Mouse (Mus musculus) limb, embryonic 13.5 days (tissue): ENCODE data around the gene Nr4a2. TPM values are rescaled to one million over a fixed set of nuclear protein-coding genes. Genes with fewer than 3 reads are reported as not detected.

Experiments used
- ATAC-seq: fragments of 200-750 bp; cut with Nextera tagmentation; 2 replicates; pipeline ENCODE4 v1.8.0; 2017; ENCODE audit warnings: low read depth, moderate number of reproducible peaks, moderate TSS enrichment; ENCODE audit not compliant: low FRiP score
- H3K27ac ChIP-seq: fragments of 300-500 bp; sonication (generic); 2 replicates; pipeline ENCODE4 v1.5.1; 2015; ENCODE audit warnings: inconsistent platforms, mild to moderate bottlenecking, moderate library complexity
- H3K27me3 ChIP-seq: fragments of 300-500 bp; sonication (generic); 2 replicates; pipeline ENCODE4 v1.6.1; 2015; ENCODE audit warnings: mild to moderate bottlenecking, inconsistent platforms
- H3K36me3 ChIP-seq: fragments of 300-500 bp; sonication (generic); 2 replicates; pipeline ENCODE4 v1.6.1; 2015; ENCODE audit warnings: inconsistent platforms, mild to moderate bottlenecking, moderate library complexity
- H3K4me1 ChIP-seq: fragments of 300-500 bp; sonication (generic); 2 replicates; pipeline ENCODE4 v1.6.1; 2015; ENCODE audit warnings: inconsistent platforms
- H3K4me2 ChIP-seq: fragments of 300-500 bp; sonication (generic); replicated peaks from 2 replicates; pipeline ENCODE4 v1.6.1; 2015; ENCODE audit warnings: inconsistent platforms, mild to moderate bottlenecking, moderate library complexity
- H3K4me3 ChIP-seq: fragments of 300-500 bp; sonication (generic); 2 replicates; pipeline ENCODE4 v1.5.1; 2015; ENCODE audit warnings: moderate library complexity, mild to moderate bottlenecking, inconsistent platforms
- H3K9ac ChIP-seq: fragments of 300-500 bp; sonication (generic); 2 replicates; pipeline ENCODE4 v1.6.1; 2015; ENCODE audit warnings: mild to moderate bottlenecking, inconsistent platforms
- H3K9me3 ChIP-seq: fragments of 300-500 bp; sonication (generic); 2 replicates; pipeline ENCODE4 v1.6.1; 2016; ENCODE audit warnings: inconsistent platforms
- WGBS: fragments of 180-500 bp; shearing (Covaris S2); methylation state at CpG from one replicate; pipeline ENCODE4 v1.1.7; 2015; 5-methylcytosine and 5-hydroxymethylcytosine counted together
- polyA plus RNA-seq: library from polyadenylated mRNA; unstranded; fragments of >200 nt; fragmentation: Nextera tagmentation; extraction: Ambion mirVana; gene quantifications from 2 replicates; pipeline ENCODE4 v1.2.1, GENCODE M21; 2015

The Nr4a2 gene
- polyA plus RNA-seq, 1 experiment from 2014 or later = 8.7 TPM

DNA sequence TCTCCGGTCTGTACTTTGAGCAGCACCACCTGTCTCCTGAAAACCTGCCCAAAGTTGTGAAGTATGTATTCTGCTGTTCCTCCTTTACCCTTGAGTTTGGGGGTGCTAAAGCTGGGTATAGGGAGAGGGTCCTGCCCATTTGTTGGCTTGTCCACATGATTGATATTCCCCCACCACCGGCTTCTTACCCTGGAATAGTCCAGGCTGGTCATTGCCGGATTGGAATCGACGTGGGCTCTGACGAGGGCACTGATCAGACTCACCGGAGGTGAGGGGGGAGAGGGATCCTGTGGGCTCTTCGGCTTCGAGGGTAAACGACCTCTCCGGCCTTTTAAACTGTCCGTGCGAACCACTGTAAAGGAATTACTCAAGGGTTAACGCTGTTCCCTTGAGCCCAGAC, 13.9 kb downstream of the Nr4a2 start:
- H3K36me3 ChIP-seq = no peaks in the 10 kb centered on the region
- no peak overlapping the region for H3K4me3 ChIP-seq
- H3K27ac ChIP-seq = no peak overlapping the region
- H3K9me3 ChIP-seq = no peaks in the 10 kb centered on the region
- no peak overlapping the region for H3K9ac ChIP-seq
- no peak for ATAC-seq
- H3K27me3 ChIP-seq = peaks cover 88% of the 10 kb centered on the region
- peaks cover 22% of the 10 kb centered on the region for H3K4me1 ChIP-seq
- WGBS = 12% methylated on average over 14 of the region's 14 CpGs
- H3K4me2 ChIP-seq = no peak overlapping the region

GRCm38 (mm10) chr2:57109301-57109700, 14.5 kb downstream of the Nr4a2 start:
- peaks cover 22% of the 10 kb centered on the region for H3K4me1 ChIP-seq
- H3K9ac ChIP-seq = no peak overlapping the region
- no peak overlapping the region for H3K4me3 ChIP-seq
- H3K27ac ChIP-seq = no peak overlapping the region
- no peaks in the 10 kb centered on the region for H3K36me3 ChIP-seq
- 11% methylated on average over 11 of the region's 11 CpGs for WGBS
- peaks cover 94% of the 10 kb centered on the region for H3K27me3 ChIP-seq
- no peak for ATAC-seq
- no peak overlapping the region for H3K4me2 ChIP-seq
- H3K9me3 ChIP-seq = no peaks in the 10 kb centered on the region

DNA sequence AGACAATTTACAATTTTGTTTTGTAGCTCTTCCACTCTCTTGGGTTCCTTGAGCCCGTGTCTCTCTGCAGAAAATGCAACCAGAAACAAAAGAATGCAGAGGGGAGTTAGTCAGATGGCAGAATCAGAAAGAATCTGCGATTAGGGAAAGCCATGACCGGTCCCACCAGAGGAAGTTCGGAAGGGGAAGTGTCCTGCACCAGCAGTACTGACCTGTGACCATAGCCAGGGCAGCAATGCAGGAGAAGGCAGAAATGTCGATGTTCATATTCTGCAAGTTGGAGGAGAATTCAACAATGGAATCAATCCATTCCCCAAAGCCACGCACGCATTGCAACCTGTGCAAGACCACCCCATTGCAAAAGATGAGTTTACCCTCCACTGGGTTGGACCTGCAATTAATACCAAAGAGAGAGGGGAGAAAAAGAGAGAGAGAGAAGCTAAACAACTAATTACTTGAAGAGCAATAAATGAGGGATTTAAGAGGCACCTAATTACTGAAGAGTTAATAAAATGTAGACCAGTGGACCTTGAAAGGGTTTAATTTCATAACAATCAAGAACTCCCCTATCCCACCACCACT, 15.4 kb downstream of the Nr4a2 start:
- H3K9ac ChIP-seq = no peak overlapping the region
- no peak for ATAC-seq

GRCm38 (mm10) chr2:57105401-57105800, 18.4 kb downstream of the Nr4a2 start:
- Histone ChIP-seq H3K36me3 (no peaks in the 10 kb centered on the region), H3K9ac (no peak overlapping the region), H3K27ac (no peak overlapping the region), H3K9me3 (no peaks in the 10 kb centered on the region), H3K27me3 (peaks cover 96% of the 10 kb centered on the region), H3K4me3 (no peak overlapping the region), H3K4me2 (no peak overlapping the region), H3K4me1 (peaks cover 24% of the 10 kb centered on the region)
- ATAC-seq = no peak
- WGBS = 12% methylated on average over 7 of the region's 7 CpGs

More for the DNA sequence above, 15.4 kb downstream of the Nr4a2 start:
- Histone ChIP-seq H3K9me3 (no peaks in the 10 kb centered on the region), H3K4me1 (peaks cover 22% of the 10 kb centered on the region), H3K4me2 (no peak overlapping the region), H3K36me3 (no peaks in the 10 kb centered on the region), H3K27me3 (peaks cover 96% of the 10 kb centered on the region), H3K27ac (no peak overlapping the region), H3K4me3 (no peak overlapping the region)
- WGBS = 25% methylated on average over 7 of the region's 7 CpGs

GRCm38 (mm10) chr2:57104731-57105130, 19.1 kb downstream of the Nr4a2 start:
- Histone ChIP-seq H3K9me3 (no peaks in the 10 kb centered on the region), H3K9ac (no peak overlapping the region), H3K4me1 (peaks cover 24% of the 10 kb centered on the region), H3K4me2 (no peak overlapping the region), H3K36me3 (no peaks in the 10 kb centered on the region), H3K27ac (no peak overlapping the region), H3K4me3 (no peak overlapping the region), H3K27me3 (peaks cover 96% of the 10 kb centered on the region)
- 7% methylated on average over 8 of the region's 8 CpGs for whole genome bisulfite sequencing
- no peak for ATAC-seq

GRCm38 (mm10) chr2:57103845-57104660, 19.8 kb downstream of the Nr4a2 start:
- Histone ChIP-seq H3K27ac (no peak overlapping the region), H3K4me1 (peaks cover 21% of the 10 kb centered on the region), H3K4me2 (peak overlapping the region; percentile 83), H3K9me3 (no peaks in the 10 kb centered on the region), H3K27me3 (peaks cover 96% of the 10 kb centered on the region), H3K4me3 (peak overlapping the region; percentile 46), H3K36me3 (no peaks in the 10 kb centered on the region), H3K9ac (no peak overlapping the region)
- ATAC-seq = no peak
- WGBS = 1% methylated on average over 26 of the region's 26 CpGs

- peaks cover 21% of the 10 kb centered on the region for H3K4me1 ChIP-seq
- no peaks in the 10 kb centered on the region for H3K36me3 ChIP-seq
- H3K9me3 ChIP-seq = no peaks in the 10 kb centered on the region
- H3K4me2 ChIP-seq = peak overlapping the region; percentile 83
- peak overlapping the region; percentile 46 for H3K4me3 ChIP-seq
- WGBS = 1% methylated on average over 37 of the region's 37 CpGs
- H3K27me3 ChIP-seq = peaks cover 93% of the 10 kb centered on the region
- no peak for ATAC-seq
- no peak overlapping the region for H3K9ac ChIP-seq
- H3K27ac ChIP-seq = no peak overlapping the region
These were observed 20.7 kb downstream of the Nr4a2 start for GRCm38 (mm10) chr2:57102856-57103844.

- under 1% methylated on average over 50 of the region's 51 CpGs for WGBS
- H3K4me3 ChIP-seq = peak overlapping the region; percentile 46
- H3K4me2 ChIP-seq = peak overlapping the region; percentile 83
- H3K9me3 ChIP-seq = no peaks in the 10 kb centered on the region
- H3K4me1 ChIP-seq = peaks cover 21% of the 10 kb centered on the region
- no peaks in the 10 kb centered on the region for H3K36me3 ChIP-seq
- no peak overlapping the region for H3K9ac ChIP-seq
- peak; percentile 68; the same call in 1 of the 2 replicates for ATAC-seq
- peaks cover 94% of the 10 kb centered on the region for H3K27me3 ChIP-seq
- H3K27ac ChIP-seq = no peak overlapping the region
These were observed 21.5 kb downstream of the Nr4a2 start for GRCm38 (mm10) chr2:57102091-57102855.

DNA sequence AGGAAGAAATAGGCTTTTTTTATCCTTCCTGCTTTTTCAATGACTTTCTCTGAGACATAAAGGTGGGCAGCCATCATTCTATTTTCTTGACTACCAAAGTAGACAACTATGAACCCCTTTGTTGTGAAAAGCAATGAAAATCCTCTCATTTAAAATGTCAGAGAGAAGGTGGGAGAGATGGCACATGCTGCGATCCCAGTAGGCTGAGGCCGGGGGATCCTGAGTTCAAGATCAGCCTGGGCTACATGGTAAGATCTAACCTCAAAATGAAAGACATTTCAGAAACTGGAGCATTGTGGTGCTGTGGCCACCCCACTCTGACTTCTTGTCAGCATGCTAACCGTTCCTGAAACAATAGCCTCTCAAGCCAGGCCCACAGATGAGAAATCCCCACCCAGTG, 23.6 kb downstream of the Nr4a2 start:
- Histone ChIP-seq H3K4me2 (no peak overlapping the region), H3K27me3 (peaks cover 80% of the 10 kb centered on the region), H3K36me3 (no peaks in the 10 kb centered on the region), H3K9ac (no peak overlapping the region), H3K4me3 (no peak overlapping the region), H3K9me3 (no peaks in the 10 kb centered on the region), H3K27ac (no peak overlapping the region), H3K4me1 (peaks cover 21% of the 10 kb centered on the region)
- ATAC-seq = no peak
- 72% methylated on average over 3 of the region's 3 CpGs for WGBS

DNA sequence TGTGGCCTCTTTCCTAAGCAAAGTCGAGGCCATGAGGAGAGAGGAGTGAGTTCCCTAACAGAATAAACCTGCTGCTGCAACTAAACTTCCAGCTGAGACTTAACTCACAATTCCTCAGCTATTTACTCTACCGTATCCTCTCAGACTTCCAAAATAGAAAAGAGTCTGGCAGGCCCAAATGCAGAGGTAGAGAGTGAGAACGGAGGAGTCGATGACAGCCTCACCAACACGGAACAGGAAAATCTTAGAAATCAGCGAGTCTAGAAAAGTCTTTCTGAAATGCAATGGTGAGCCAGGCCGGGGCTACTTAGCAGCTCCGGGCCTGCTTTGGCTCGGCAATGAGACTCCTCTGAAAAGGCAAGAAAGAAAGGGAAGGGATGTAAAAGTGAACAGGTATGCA, 51.4 kb downstream of the Nr4a2 start:
- Histone ChIP-seq H3K4me2 (no peak overlapping the region), H3K36me3 (no peaks in the 10 kb centered on the region), H3K4me3 (no peak overlapping the region), H3K9me3 (no peaks in the 10 kb centered on the region), H3K4me1 (no peaks in the 10 kb centered on the region), H3K27ac (no peak overlapping the region), H3K9ac (no peak overlapping the region), H3K27me3 (no peaks in the 10 kb centered on the region)
- ATAC-seq = no peak
- WGBS = 75% methylated on average over 9 of the region's 9 CpGs

- no peak for ATAC-seq
- 82% methylated on average over 1 of the region's 1 CpGs for WGBS
- no peak overlapping the region for H3K27ac ChIP-seq
These were observed 60.3 kb downstream of the Nr4a2 start for GRCm38 (mm10) chr2:57063480-57063879.

More at GRCm38 (mm10) chr2:57063480-57063879, 60.3 kb downstream of the Nr4a2 start:
- H3K4me2 ChIP-seq = no peak overlapping the region
- no peaks in the 10 kb centered on the region for H3K27me3 ChIP-seq
- no peak overlapping the region for H3K9ac ChIP-seq
- H3K36me3 ChIP-seq = no peaks in the 10 kb centered on the region
- no peaks in the 10 kb centered on the region for H3K4me1 ChIP-seq
- no peak overlapping the region for H3K4me3 ChIP-seq
- no peaks in the 10 kb centered on the region for H3K9me3 ChIP-seq
